Mouse (Mus musculus): ENCODE measurements around the gene Mrpl17.

- TF ChIP-seq POLR2A (IDR thresholded peaks at IDR 0.05; ENCODE audit: borderline replicate concordance, low read depth, low read length) (no peak), CTCF (IDR thresholded peaks at IDR 0.05; ENCODE audit: low read depth, low read length) (no peak)
Observed at GRCm38 (mm10) chr7:105796972-105797371, 13.9 kb downstream of the Mrpl17 start.
